Mouse (Mus musculus): Measurements from ENCODE around the gene Sept6. TPM values are rescaled to one million over a fixed set of nuclear protein-coding genes. Genes with fewer than 3 reads are reported as not detected.
A peak's percentile ranks its signal among the peaks of the same experiment; 100 is the strongest.

Sept6 gene
- polyA plus RNA-seq (2015; fragmentation: Nextera tagmentation; extraction: Ambion mirVana), result 76.5 TPM in 2 replicates

DNA sequence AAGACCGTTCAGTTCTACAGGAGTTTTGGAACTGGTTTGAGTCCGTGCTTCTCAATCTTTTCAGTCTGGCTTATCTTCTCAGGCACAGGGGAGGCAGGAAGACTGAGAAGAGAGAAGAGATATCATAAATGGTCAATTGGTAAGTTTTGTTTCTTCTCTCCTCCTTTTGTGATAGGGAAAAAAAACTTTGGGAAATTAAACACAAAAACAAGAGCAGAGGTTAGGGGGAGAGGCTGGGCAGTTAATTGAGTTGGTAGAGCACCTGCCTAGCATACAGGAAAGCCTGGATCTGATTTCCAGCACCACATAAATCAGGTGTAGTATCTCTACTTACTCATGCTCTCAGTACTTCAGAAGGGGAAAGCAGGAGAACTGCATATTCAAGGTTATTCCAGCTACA, at the start of gene Sept6:
Sept6 (minus strand) TSS at position 101 of the 400 bp plus-strand sequence.
- Histone ChIP-seq H3K36me3 (no peaks in the 10 kb centered on the region), H3K27me3 (no peaks in the 10 kb centered on the region), H3K4me1 (replicated peaks) (peaks cover 14% of the 10 kb centered on the region), H3K4me2 (no peak within 1 kb of the TSS), H3K4me3 (no peak within 1 kb of the TSS), H3K9ac (no peak within 1 kb of the TSS), H3K9me3 (no peaks in the 10 kb centered on the region), H3K27ac (no peak within 1 kb of the TSS)
- no peak for ATAC-seq (ENCODE audit: low FRiP score)
- 89% methylated on average over 2 of the region's 2 CpGs for WGBS

GRCm38 (mm10) chrX:37028378-37028777, 36.8 kb upstream of the Sept6 start:
- no peaks in the 10 kb centered on the region for H3K36me3 ChIP-seq
- no peaks in the 10 kb centered on the region for H3K4me1 ChIP-seq (replicated peaks)
- H3K4me3 ChIP-seq, result no peak overlapping the region
- 53% methylated on average over 3 of the region's 3 CpGs for WGBS
- H3K4me2 ChIP-seq, result no peak overlapping the region
- no peaks in the 10 kb centered on the region for H3K9me3 ChIP-seq
- H3K9ac ChIP-seq, result no peak overlapping the region
- H3K27me3 ChIP-seq, result no peaks in the 10 kb centered on the region
- ATAC-seq (ENCODE audit: low FRiP score), result no peak
- H3K27ac ChIP-seq, result no peak overlapping the region

DNA sequence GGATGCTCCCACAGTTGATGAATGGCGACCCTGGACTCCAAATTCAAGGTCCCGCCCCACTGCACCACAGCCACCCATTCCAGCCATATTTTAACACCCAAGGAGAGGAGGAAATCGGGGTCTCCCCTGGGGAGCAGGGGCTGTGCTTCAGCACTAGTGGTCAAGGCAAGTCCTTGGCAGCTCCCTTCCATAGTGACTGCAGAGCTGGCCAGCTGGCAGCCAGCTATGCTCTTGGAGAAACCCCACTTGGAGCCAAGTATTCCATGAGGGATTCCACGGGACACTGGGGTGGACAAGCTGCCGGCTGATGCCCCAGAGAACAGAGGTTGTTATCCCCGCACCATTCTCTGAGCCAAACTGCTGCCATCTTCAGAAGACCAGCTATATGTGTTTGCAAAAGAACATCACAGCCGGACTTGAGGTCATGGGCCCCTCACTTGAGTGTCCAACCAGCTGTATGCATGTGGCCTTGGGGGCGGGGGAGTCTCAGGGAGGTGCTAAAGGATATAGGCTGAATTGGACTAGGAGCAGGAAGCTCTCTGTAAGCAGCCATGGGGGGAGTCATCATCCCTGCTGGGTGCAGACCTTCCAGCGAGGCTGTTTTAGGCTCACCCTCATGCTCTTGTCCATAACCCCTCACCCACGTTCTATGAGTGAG, 32.2 kb upstream of the Sept6 start:
- ATAC-seq (ENCODE audit: low FRiP score), result no peak
- no peak overlapping the region for H3K4me2 ChIP-seq
- no peak overlapping the region for H3K27ac ChIP-seq
- 82% methylated on average over 10 of the region's 10 CpGs for WGBS
- H3K9ac ChIP-seq, result no peak overlapping the region
- H3K36me3 ChIP-seq, result no peaks in the 10 kb centered on the region
- no peak overlapping the region for H3K4me3 ChIP-seq
- no peaks in the 10 kb centered on the region for H3K9me3 ChIP-seq
- no peaks in the 10 kb centered on the region for H3K27me3 ChIP-seq
- H3K4me1 ChIP-seq (replicated peaks), result no peaks in the 10 kb centered on the region

GRCm38 (mm10) chrX:37022690-37023089, 31.1 kb upstream of the Sept6 start:
- no peaks in the 10 kb centered on the region for H3K27me3 ChIP-seq
- no peaks in the 10 kb centered on the region for H3K9me3 ChIP-seq
- no peak overlapping the region for H3K4me3 ChIP-seq
- H3K27ac ChIP-seq, result no peak overlapping the region
- H3K4me2 ChIP-seq, result no peak overlapping the region
- WGBS, result 12% methylated on average over 3 of the region's 3 CpGs
- H3K4me1 ChIP-seq (replicated peaks), result no peaks in the 10 kb centered on the region
- no peaks in the 10 kb centered on the region for H3K36me3 ChIP-seq
- no peak for ATAC-seq (ENCODE audit: low FRiP score)
- no peak overlapping the region for H3K9ac ChIP-seq

- H3K4me3 ChIP-seq, result no peak overlapping the region
- no peak overlapping the region for H3K27ac ChIP-seq
- ATAC-seq (ENCODE audit: low FRiP score), result no peak
- no peaks in the 10 kb centered on the region for H3K36me3 ChIP-seq
- H3K9ac ChIP-seq, result no peak overlapping the region
- H3K9me3 ChIP-seq, result no peaks in the 10 kb centered on the region
- H3K4me1 ChIP-seq (replicated peaks), result no peaks in the 10 kb centered on the region
- H3K27me3 ChIP-seq, result no peaks in the 10 kb centered on the region
- H3K4me2 ChIP-seq, result no peak overlapping the region
- WGBS, result 69% methylated on average over 3 of the region's 3 CpGs
These were observed 27.5 kb upstream of the Sept6 start for GRCm38 (mm10) chrX:37019045-37019444.

GRCm38 (mm10) chrX:37018150-37018654, 26.6 kb upstream of the Sept6 start:
- Histone ChIP-seq H3K4me2 (no peak overlapping the region), H3K9ac (no peak overlapping the region), H3K4me3 (no peak overlapping the region), H3K27ac (no peak overlapping the region), H3K27me3 (no peaks in the 10 kb centered on the region), H3K9me3 (no peaks in the 10 kb centered on the region), H3K36me3 (no peaks in the 10 kb centered on the region), H3K4me1 (replicated peaks) (no peaks in the 10 kb centered on the region)
- 90% methylated on average over 9 of the region's 9 CpGs for WGBS
- no peak for ATAC-seq (ENCODE audit: low FRiP score)

DNA sequence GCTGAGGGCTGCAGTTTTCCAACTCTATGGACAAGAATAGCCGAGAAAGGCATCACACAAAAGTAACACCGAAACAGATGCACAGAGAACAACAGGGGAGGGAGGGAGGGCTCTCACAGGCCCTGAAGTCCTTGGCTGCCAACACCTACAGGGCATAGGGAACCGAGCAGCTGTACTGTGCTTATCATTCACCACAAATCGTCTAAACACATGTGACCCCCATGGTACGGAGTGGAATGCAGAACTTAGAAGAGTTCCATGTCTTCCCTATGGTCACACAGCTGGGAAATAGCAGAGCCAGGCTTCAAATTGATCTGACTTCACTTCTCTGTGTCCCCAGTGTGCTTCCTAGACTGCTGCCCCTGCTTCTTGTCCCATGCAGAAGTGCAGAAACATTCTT, 22.3 kb upstream of the Sept6 start:
- Histone ChIP-seq H3K27ac (no peak overlapping the region), H3K4me2 (no peak overlapping the region), H3K9ac (no peak overlapping the region), H3K9me3 (no peaks in the 10 kb centered on the region), H3K27me3 (no peaks in the 10 kb centered on the region), H3K36me3 (no peaks in the 10 kb centered on the region), H3K4me3 (no peak overlapping the region), H3K4me1 (replicated peaks) (no peaks in the 10 kb centered on the region)
- 73% methylated on average over 5 of the region's 5 CpGs for WGBS
- ATAC-seq (ENCODE audit: low FRiP score), result no peak

DNA sequence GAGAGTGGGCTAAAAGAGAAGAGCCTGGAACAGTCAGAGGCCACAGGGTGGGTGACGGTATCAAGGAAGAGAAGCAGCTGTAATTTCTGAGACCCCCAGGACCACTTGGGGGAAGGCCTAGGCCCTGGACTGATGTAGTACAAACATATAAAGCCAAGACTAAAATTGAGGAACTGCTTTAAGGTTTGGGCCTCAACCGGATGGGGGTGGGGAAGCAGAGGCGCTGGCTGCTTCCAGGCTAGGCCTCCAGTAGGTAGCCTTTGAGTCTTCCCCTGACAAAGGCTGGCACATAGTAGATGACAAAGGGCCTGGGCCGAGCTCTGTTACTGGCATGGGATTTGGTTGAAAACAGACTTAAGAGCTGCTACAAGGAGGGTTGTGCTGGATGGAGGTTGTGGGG, 555 bp downstream of the Sept6 start:
- Histone ChIP-seq H3K4me3 (no peak overlapping the region), H3K4me1 (replicated peaks) (peaks cover 20% of the 10 kb centered on the region), H3K27me3 (no peaks in the 10 kb centered on the region), H3K36me3 (no peaks in the 10 kb centered on the region), H3K9me3 (no peaks in the 10 kb centered on the region), H3K9ac (no peak overlapping the region), H3K4me2 (no peak overlapping the region), H3K27ac (no peak overlapping the region)
- no peak for ATAC-seq (ENCODE audit: low FRiP score)
- WGBS, result 83% methylated on average over 4 of the region's 4 CpGs

GRCm38 (mm10) chrX:36989752-36990404, 1.7 kb downstream of the Sept6 start:
- Histone ChIP-seq H3K4me2 (peak overlapping the region; percentile 59), H3K27me3 (no peaks in the 10 kb centered on the region), H3K4me1 (replicated peaks) (peaks cover 24% of the 10 kb centered on the region), H3K27ac (peak overlapping the region; percentile 86), H3K4me3 (peak overlapping the region; percentile 61), H3K9me3 (no peaks in the 10 kb centered on the region), H3K9ac (peak overlapping the region; percentile 82; the same call in 1 of the 2 replicates), H3K36me3 (no peaks in the 10 kb centered on the region)
- 27% methylated on average over 7 of the region's 11 CpGs for WGBS
- peak; percentile 57 for ATAC-seq (ENCODE audit: low FRiP score)

GRCm38 (mm10) chrX:36989234-36989751, 2.3 kb downstream of the Sept6 start:
- peak overlapping the region; percentile 82 for H3K9ac ChIP-seq
- H3K4me2 ChIP-seq, result peak overlapping the region; percentile 59
- peak overlapping the region; percentile 86 for H3K27ac ChIP-seq
- H3K4me1 ChIP-seq (replicated peaks), result peaks cover 29% of the 10 kb centered on the region
- peak; percentile 86 for ATAC-seq (ENCODE audit: low FRiP score)
- peak overlapping the region; percentile 61 for H3K4me3 ChIP-seq
- no peaks in the 10 kb centered on the region for H3K27me3 ChIP-seq
- no peaks in the 10 kb centered on the region for H3K36me3 ChIP-seq
- 14% methylated on average over 29 of the region's 29 CpGs for WGBS
- H3K9me3 ChIP-seq, result no peaks in the 10 kb centered on the region

- H3K4me3 ChIP-seq, result peak overlapping the region; percentile 61
- no peaks in the 10 kb centered on the region for H3K27me3 ChIP-seq
- H3K9me3 ChIP-seq, result no peaks in the 10 kb centered on the region
- peak; percentile 71 for ATAC-seq (ENCODE audit: low FRiP score)
- peaks cover 35% of the 10 kb centered on the region for H3K4me1 ChIP-seq (replicated peaks)
- peak overlapping the region; percentile 86 for H3K27ac ChIP-seq
- no peaks in the 10 kb centered on the region for H3K36me3 ChIP-seq
- 19% methylated on average over 14 of the region's 23 CpGs for WGBS
- H3K9ac ChIP-seq, result peak overlapping the region; percentile 82
- peak overlapping the region; percentile 59 for H3K4me2 ChIP-seq
These were observed 2.8 kb downstream of the Sept6 start for GRCm38 (mm10) chrX:36988754-36989153.

DNA sequence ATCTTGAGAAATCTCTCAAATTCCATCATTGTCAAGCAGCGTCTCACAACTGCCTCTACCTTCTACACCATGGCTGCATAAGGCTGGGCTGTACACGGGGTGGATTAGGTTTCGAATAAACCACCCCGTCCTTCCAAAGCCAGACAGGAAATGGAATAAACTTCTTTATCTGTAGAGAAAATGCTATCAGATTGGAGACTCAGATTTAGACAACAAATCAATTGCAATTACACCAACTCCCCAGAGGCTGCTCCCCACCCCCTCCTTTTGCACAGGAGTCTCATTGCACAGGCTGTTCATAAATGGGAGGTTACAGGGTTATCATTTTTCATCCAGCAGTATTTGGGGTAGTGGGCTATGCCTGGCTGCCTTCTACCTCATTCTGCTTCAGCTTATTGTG, 3.7 kb downstream of the Sept6 start:
- Histone ChIP-seq H3K4me3 (peak overlapping the region; percentile 61), H3K4me2 (peak overlapping the region; percentile 59), H3K27ac (peak overlapping the region; percentile 86; the same call in 1 of the 2 replicates), H3K36me3 (no peaks in the 10 kb centered on the region), H3K9ac (peak overlapping the region; percentile 82), H3K9me3 (no peaks in the 10 kb centered on the region), H3K27me3 (no peaks in the 10 kb centered on the region), H3K4me1 (replicated peaks) (peaks cover 44% of the 10 kb centered on the region)
- no peak for ATAC-seq (ENCODE audit: low FRiP score)
- 65% methylated on average over 4 of the region's 4 CpGs for WGBS
